Mouse (Mus musculus): ENCODE data around the gene Snx17. TPM values are rescaled to one million over a fixed set of nuclear protein-coding genes. Genes with fewer than 3 reads are reported as not detected.

Gene Snx17
- polyA plus RNA-seq, 1 experiment from 2014 or later = 102 TPM

GRCm38 (mm10) chr5:31194486-31195485, 1.8 kb downstream of the Snx17 start:
- Histone ChIP-seq H3K4me1 (ENCODE audit: control insufficient read depth, insufficient read depth, low read length) (peaks cover 17% of the 10 kb centered on the region), H3K27ac (ENCODE audit: low read depth, low read length) (no peak overlapping the region), H3K36me3 (ENCODE audit: control insufficient read depth, insufficient read depth, low read length) (peaks cover 59% of the 10 kb centered on the region), H3K27me3 (ENCODE audit: control insufficient read depth, insufficient read depth, low read length) (no peaks in the 10 kb centered on the region), H3K4me3 (ENCODE audit: low read depth, low read length) (peak overlapping the region; percentile 72; the same call in 1 of the 2 replicates), H3K9me3 (ENCODE audit: control insufficient read depth, low read length) (no peaks in the 10 kb centered on the region), H3K4me2 (ENCODE audit: low read depth, low read length) (peak overlapping the region; percentile 95; the same call in 1 of the 2 replicates), H3K9ac (replicated peaks; ENCODE audit: low read depth, low read length) (no peak overlapping the region)
- no peak for ATAC-seq (ENCODE audit: low read depth)
- WGBS = 94% methylated on average over 16 of the region's 16 CpGs

GRCm38 (mm10) chr5:31195671-31196070, 2.6 kb downstream of the Snx17 start:
- Histone ChIP-seq H3K9ac (replicated peaks; ENCODE audit: low read depth, low read length) (no peak overlapping the region), H3K4me3 (ENCODE audit: low read depth, low read length) (no peak overlapping the region), H3K4me1 (ENCODE audit: control insufficient read depth, insufficient read depth, low read length) (peaks cover 25% of the 10 kb centered on the region), H3K27me3 (ENCODE audit: control insufficient read depth, insufficient read depth, low read length) (no peaks in the 10 kb centered on the region), H3K27ac (ENCODE audit: low read depth, low read length) (no peak overlapping the region), H3K4me2 (ENCODE audit: low read depth, low read length) (no peak overlapping the region), H3K36me3 (ENCODE audit: control insufficient read depth, insufficient read depth, low read length) (peaks cover 58% of the 10 kb centered on the region), H3K9me3 (ENCODE audit: control insufficient read depth, low read length) (peaks cover 5% of the 10 kb centered on the region)
- no peak for ATAC-seq (ENCODE audit: low read depth)
- 94% methylated on average over 4 of the region's 4 CpGs for WGBS

GRCm38 (mm10) chr5:31196207-31196606, 3.2 kb downstream of the Snx17 start:
- 92% methylated on average over 10 of the region's 10 CpGs for WGBS
- no peak overlapping the region for H3K4me2 ChIP-seq (ENCODE audit: low read depth, low read length)
- no peak for ATAC-seq (ENCODE audit: low read depth)

GRCm38 (mm10) chr5:31197072-31197471, 4.0 kb downstream of the Snx17 start:
- Histone ChIP-seq H3K27me3 (ENCODE audit: control insufficient read depth, insufficient read depth, low read length) (no peaks in the 10 kb centered on the region), H3K36me3 (ENCODE audit: control insufficient read depth, insufficient read depth, low read length) (peaks cover 57% of the 10 kb centered on the region), H3K9me3 (ENCODE audit: control insufficient read depth, low read length) (peaks cover 5% of the 10 kb centered on the region), H3K4me3 (ENCODE audit: low read depth, low read length) (no peak overlapping the region), H3K27ac (ENCODE audit: low read depth, low read length) (no peak overlapping the region), H3K9ac (replicated peaks; ENCODE audit: low read depth, low read length) (no peak overlapping the region), H3K4me2 (ENCODE audit: low read depth, low read length) (no peak overlapping the region), H3K4me1 (ENCODE audit: control insufficient read depth, insufficient read depth, low read length) (peaks cover 23% of the 10 kb centered on the region)
- WGBS = 95% methylated on average over 12 of the region's 12 CpGs
- ATAC-seq (ENCODE audit: low read depth) = no peak

More at GRCm38 (mm10) chr5:31196207-31196606, 3.2 kb downstream of the Snx17 start:
- Histone ChIP-seq H3K4me1 (ENCODE audit: control insufficient read depth, insufficient read depth, low read length) (peaks cover 29% of the 10 kb centered on the region), H3K36me3 (ENCODE audit: control insufficient read depth, insufficient read depth, low read length) (peaks cover 57% of the 10 kb centered on the region), H3K9ac (replicated peaks; ENCODE audit: low read depth, low read length) (no peak overlapping the region), H3K4me3 (ENCODE audit: low read depth, low read length) (no peak overlapping the region), H3K9me3 (ENCODE audit: control insufficient read depth, low read length) (peaks cover 5% of the 10 kb centered on the region), H3K27ac (ENCODE audit: low read depth, low read length) (no peak overlapping the region), H3K27me3 (ENCODE audit: control insufficient read depth, insufficient read depth, low read length) (no peaks in the 10 kb centered on the region)

- Histone ChIP-seq H3K9ac (replicated peaks; ENCODE audit: low read depth, low read length) (no peak overlapping the region), H3K4me3 (ENCODE audit: low read depth, low read length) (no peak overlapping the region), H3K9me3 (ENCODE audit: control insufficient read depth, low read length) (peaks cover 5% of the 10 kb centered on the region), H3K4me2 (ENCODE audit: low read depth, low read length) (no peak overlapping the region), H3K27me3 (ENCODE audit: control insufficient read depth, insufficient read depth, low read length) (no peaks in the 10 kb centered on the region), H3K36me3 (ENCODE audit: control insufficient read depth, insufficient read depth, low read length) (peaks cover 66% of the 10 kb centered on the region), H3K4me1 (ENCODE audit: control insufficient read depth, insufficient read depth, low read length) (peaks cover 27% of the 10 kb centered on the region; the same call in 1 of the 2 replicates), H3K27ac (ENCODE audit: low read depth, low read length) (no peak overlapping the region)
- no peak for ATAC-seq (ENCODE audit: low read depth)
- WGBS = 85% methylated on average over 9 of the region's 9 CpGs
Observed at GRCm38 (mm10) chr5:31198170-31198569, 5.1 kb downstream of the Snx17 start.

GRCm38 (mm10) chr5:31198616-31199320, 5.7 kb downstream of the Snx17 start:
- no peak for ATAC-seq (ENCODE audit: low read depth)
- peaks cover 5% of the 10 kb centered on the region for H3K9me3 ChIP-seq (ENCODE audit: control insufficient read depth, low read length)
- peaks cover 69% of the 10 kb centered on the region for H3K36me3 ChIP-seq (ENCODE audit: control insufficient read depth, insufficient read depth, low read length)
- peaks cover 26% of the 10 kb centered on the region; the same call in 1 of the 2 replicates for H3K4me1 ChIP-seq (ENCODE audit: control insufficient read depth, insufficient read depth, low read length)
- H3K4me3 ChIP-seq (ENCODE audit: low read depth, low read length) = no peak overlapping the region
- H3K27ac ChIP-seq (ENCODE audit: low read depth, low read length) = no peak overlapping the region
- H3K27me3 ChIP-seq (ENCODE audit: control insufficient read depth, insufficient read depth, low read length) = no peaks in the 10 kb centered on the region
- WGBS = 87% methylated on average over 5 of the region's 5 CpGs
- H3K4me2 ChIP-seq (ENCODE audit: low read depth, low read length) = no peak overlapping the region
- no peak overlapping the region for H3K9ac ChIP-seq (replicated peaks; ENCODE audit: low read depth, low read length)

GRCm38 (mm10) chr5:31199321-31199892, 6.4 kb downstream of the Snx17 start:
- H3K27me3 ChIP-seq (ENCODE audit: control insufficient read depth, insufficient read depth, low read length) = no peaks in the 10 kb centered on the region
- WGBS = 92% methylated on average over 19 of the region's 19 CpGs
- H3K9ac ChIP-seq (replicated peaks; ENCODE audit: low read depth, low read length) = no peak overlapping the region
- no peak overlapping the region for H3K4me3 ChIP-seq (ENCODE audit: low read depth, low read length)
- H3K27ac ChIP-seq (ENCODE audit: low read depth, low read length) = no peak overlapping the region
- peaks cover 20% of the 10 kb centered on the region; the same call in 1 of the 2 replicates for H3K4me1 ChIP-seq (ENCODE audit: control insufficient read depth, insufficient read depth, low read length)
- H3K4me2 ChIP-seq (ENCODE audit: low read depth, low read length) = no peak overlapping the region
- H3K9me3 ChIP-seq (ENCODE audit: control insufficient read depth, low read length) = peaks cover 5% of the 10 kb centered on the region
- no peak for ATAC-seq (ENCODE audit: low read depth)
- H3K36me3 ChIP-seq (ENCODE audit: control insufficient read depth, insufficient read depth, low read length) = peaks cover 72% of the 10 kb centered on the region

- peaks cover 72% of the 10 kb centered on the region for H3K36me3 ChIP-seq (ENCODE audit: control insufficient read depth, insufficient read depth, low read length)
- 0 out of 2 replicates have a peak overlapping the region, but pooled peaks have one; percentile 28 for H3K27ac ChIP-seq (ENCODE audit: low read depth, low read length)
- ATAC-seq (ENCODE audit: low read depth) = no peak
- H3K4me2 ChIP-seq (ENCODE audit: low read depth, low read length) = peak overlapping the region; percentile 84; the same call in 1 of the 2 replicates
- peak overlapping the region; percentile 11; the same call in 1 of the 2 replicates for H3K4me3 ChIP-seq (ENCODE audit: low read depth, low read length)
- H3K4me1 ChIP-seq (ENCODE audit: control insufficient read depth, insufficient read depth, low read length) = peaks cover 18% of the 10 kb centered on the region; the same call in 1 of the 2 replicates
- H3K9ac ChIP-seq (replicated peaks; ENCODE audit: low read depth, low read length) = no peak overlapping the region
- peaks cover 5% of the 10 kb centered on the region for H3K9me3 ChIP-seq (ENCODE audit: control insufficient read depth, low read length)
- H3K27me3 ChIP-seq (ENCODE audit: control insufficient read depth, insufficient read depth, low read length) = no peaks in the 10 kb centered on the region
- 82% methylated on average over 9 of the region's 9 CpGs for WGBS
Observed at GRCm38 (mm10) chr5:31199893-31200292, 6.9 kb downstream of the Snx17 start.
